Mouse (Mus musculus) urinary bladder, postnatal 10 days (tissue): ENCODE measurements around the gene Mgrn1.

Source experiments
- DNase-seq: peaks from one replicate; pipeline ENCODE4 v3.0.0; 2022; ENCODE audit warnings: low spot score

Mgrn1 gene

GRCm38 (mm10) chr16:4979755-4980380, 93.8 kb downstream of the Mgrn1 start:
- no peak for DNase-seq

- no peak for DNase-seq
These were observed 98.7 kb downstream of the Mgrn1 start for GRCm38 (mm10) chr16:4984717-4985116.
